Mouse (Mus musculus) limb, embryonic 13.5 days (tissue): ENCODE data around the gene 1600015I10Rik. TPM values are rescaled to one million over a fixed set of nuclear protein-coding genes. Genes with fewer than 3 reads are reported as not detected.
"Not testable (repeated sequence)": the region's sequence is repeated elsewhere in the genome, so short reads cannot be mapped to it uniquely, and the experiment has no call there.

ENCODE experiments used
- ATAC-seq: fragments of 200-750 bp; cut with Nextera tagmentation; 2 replicates; pipeline ENCODE4 v1.8.0; 2017; ENCODE audit warnings: low read depth, moderate number of reproducible peaks, moderate TSS enrichment; ENCODE audit not compliant: low FRiP score
- H3K27ac ChIP-seq: fragments of 300-500 bp; sonication (generic); 2 replicates; pipeline ENCODE4 v1.5.1; 2015; ENCODE audit warnings: inconsistent platforms, mild to moderate bottlenecking, moderate library complexity
- H3K27me3 ChIP-seq: fragments of 300-500 bp; sonication (generic); 2 replicates; pipeline ENCODE4 v1.6.1; 2015; ENCODE audit warnings: mild to moderate bottlenecking, inconsistent platforms
- H3K36me3 ChIP-seq: fragments of 300-500 bp; sonication (generic); 2 replicates; pipeline ENCODE4 v1.6.1; 2015; ENCODE audit warnings: inconsistent platforms, mild to moderate bottlenecking, moderate library complexity
- H3K4me1 ChIP-seq: fragments of 300-500 bp; sonication (generic); 2 replicates; pipeline ENCODE4 v1.6.1; 2015; ENCODE audit warnings: inconsistent platforms
- H3K4me2 ChIP-seq: fragments of 300-500 bp; sonication (generic); replicated peaks from 2 replicates; pipeline ENCODE4 v1.6.1; 2015; ENCODE audit warnings: inconsistent platforms, mild to moderate bottlenecking, moderate library complexity
- H3K4me3 ChIP-seq: fragments of 300-500 bp; sonication (generic); 2 replicates; pipeline ENCODE4 v1.5.1; 2015; ENCODE audit warnings: moderate library complexity, mild to moderate bottlenecking, inconsistent platforms
- H3K9ac ChIP-seq: fragments of 300-500 bp; sonication (generic); 2 replicates; pipeline ENCODE4 v1.6.1; 2015; ENCODE audit warnings: mild to moderate bottlenecking, inconsistent platforms
- H3K9me3 ChIP-seq: fragments of 300-500 bp; sonication (generic); 2 replicates; pipeline ENCODE4 v1.6.1; 2016; ENCODE audit warnings: inconsistent platforms
- WGBS: fragments of 180-500 bp; shearing (Covaris S2); methylation state at CpG from one replicate; pipeline ENCODE4 v1.1.7; 2015; 5-methylcytosine and 5-hydroxymethylcytosine counted together
- polyA plus RNA-seq: library from polyadenylated mRNA; unstranded; fragments of >200 nt; fragmentation: Nextera tagmentation; extraction: Ambion mirVana; gene quantifications from 2 replicates; pipeline ENCODE4 v1.2.1, GENCODE M21; 2015

1600015I10Rik gene
- not detected in 2 replicates for polyA plus RNA-seq

GRCm38 (mm10) chr6:48929595-48929994 is at the start of gene 1600015I10Rik:
Gene 1600015I10Rik, plus strand, starts transcription at chr6:48929895.
- H3K36me3 ChIP-seq, result no peaks in the 10 kb centered on the region
- 87% methylated on average over 5 of the region's 5 CpGs for WGBS
- no peaks in the 10 kb centered on the region for H3K27me3 ChIP-seq
- H3K4me1 ChIP-seq, result no peaks in the 10 kb centered on the region
- ATAC-seq, result no peak
- H3K4me3 ChIP-seq, result no peak within 1 kb of the TSS
- H3K4me2 ChIP-seq, result no peak within 1 kb of the TSS
- no peak within 1 kb of the TSS for H3K27ac ChIP-seq
- no peak within 1 kb of the TSS for H3K9ac ChIP-seq
- H3K9me3 ChIP-seq, result no peaks in the 10 kb centered on the region

GRCm38 (mm10) chr6:48894203-48894602 is 35.5 kb upstream of the 1600015I10Rik start:
- Histone ChIP-seq H3K27me3 (no peaks in the 10 kb centered on the region), H3K4me2 (no peak overlapping the region), H3K9ac (no peak overlapping the region), H3K4me1 (no peaks in the 10 kb centered on the region), H3K36me3 (no peaks in the 10 kb centered on the region), H3K9me3 (peaks cover 4% of the 10 kb centered on the region; the same call in 1 of the 2 replicates), H3K27ac (no peak overlapping the region), H3K4me3 (no peak overlapping the region)
- ATAC-seq, result no peak
- 77% methylated on average over 4 of the region's 4 CpGs for WGBS

GRCm38 (mm10) chr6:48894938-48895818 is 34.5 kb upstream of the 1600015I10Rik start:
- no peak overlapping the region for H3K4me3 ChIP-seq
- no peak for ATAC-seq

GRCm38 (mm10) chr6:48895941-48896340 is 33.8 kb upstream of the 1600015I10Rik start:
- Histone ChIP-seq H3K9me3 (peaks cover 4% of the 10 kb centered on the region; the same call in 1 of the 2 replicates), H3K4me1 (no peaks in the 10 kb centered on the region), H3K4me2 (no peak overlapping the region), H3K36me3 (no peaks in the 10 kb centered on the region), H3K27me3 (no peaks in the 10 kb centered on the region), H3K27ac (no peak overlapping the region), H3K4me3 (no peak overlapping the region), H3K9ac (no peak overlapping the region)
- WGBS, result 89% methylated on average over 5 of the region's 5 CpGs
- ATAC-seq, result no peak

More at GRCm38 (mm10) chr6:48894938-48895818, 34.5 kb upstream of the 1600015I10Rik start:
- Histone ChIP-seq H3K27me3 (no peaks in the 10 kb centered on the region), H3K36me3 (no peaks in the 10 kb centered on the region), H3K4me1 (no peaks in the 10 kb centered on the region), H3K4me2 (no peak overlapping the region), H3K9ac (no peak overlapping the region), H3K27ac (no peak overlapping the region), H3K9me3 (peaks cover 4% of the 10 kb centered on the region; the same call in 1 of the 2 replicates)
- 88% methylated on average over 8 of the region's 8 CpGs for WGBS

GRCm38 (mm10) chr6:48896956-48897355 is 32.7 kb upstream of the 1600015I10Rik start:
- H3K4me3 ChIP-seq, result no peak overlapping the region
- no peak overlapping the region for H3K4me2 ChIP-seq

GRCm38 (mm10) chr6:48901316-48901715 is 28.4 kb upstream of the 1600015I10Rik start:
- not testable (repeated sequence) for H3K27me3 ChIP-seq, H3K36me3 ChIP-seq, ATAC-seq, H3K4me1 ChIP-seq, H3K9me3 ChIP-seq, H3K4me3 ChIP-seq, H3K4me2 ChIP-seq, H3K27ac ChIP-seq, H3K9ac ChIP-seq
- 91% methylated on average over 11 of the region's 11 CpGs for WGBS

More at GRCm38 (mm10) chr6:48896956-48897355, 32.7 kb upstream of the 1600015I10Rik start:
- H3K4me1 ChIP-seq, result no peaks in the 10 kb centered on the region
- no peak for ATAC-seq
- no peak overlapping the region for H3K9ac ChIP-seq
- peaks cover 4% of the 10 kb centered on the region; the same call in 1 of the 2 replicates for H3K9me3 ChIP-seq
- no peaks in the 10 kb centered on the region for H3K36me3 ChIP-seq
- H3K27ac ChIP-seq, result no peak overlapping the region
- H3K27me3 ChIP-seq, result no peaks in the 10 kb centered on the region
- 85% methylated on average over 5 of the region's 5 CpGs for WGBS

GRCm38 (mm10) chr6:48902511-48903406 is 26.9 kb upstream of the 1600015I10Rik start:
- H3K36me3 ChIP-seq, result no peaks in the 10 kb centered on the region
- WGBS, result 82% methylated on average over 17 of the region's 17 CpGs
- no peaks in the 10 kb centered on the region for H3K27me3 ChIP-seq
- no peak overlapping the region for H3K27ac ChIP-seq
- no peak overlapping the region for H3K4me2 ChIP-seq
- ATAC-seq, result no peak
- H3K9me3 ChIP-seq, result no peaks in the 10 kb centered on the region
- H3K9ac ChIP-seq, result no peak overlapping the region
- H3K4me1 ChIP-seq, result 0 out of 2 replicates have a peak, but pooled peaks cover 3% of the 10 kb centered on the region
- no peak overlapping the region for H3K4me3 ChIP-seq

GRCm38 (mm10) chr6:48903437-48903836 is 26.3 kb upstream of the 1600015I10Rik start:
- no peaks in the 10 kb centered on the region for H3K9me3 ChIP-seq
- H3K36me3 ChIP-seq, result no peaks in the 10 kb centered on the region
- 68% methylated on average over 4 of the region's 4 CpGs for WGBS
- no peak overlapping the region for H3K4me2 ChIP-seq
- 0 out of 2 replicates have a peak, but pooled peaks cover 3% of the 10 kb centered on the region for H3K4me1 ChIP-seq
- no peak for ATAC-seq
- H3K27me3 ChIP-seq, result no peaks in the 10 kb centered on the region
- H3K27ac ChIP-seq, result no peak overlapping the region
- no peak overlapping the region for H3K9ac ChIP-seq
- H3K4me3 ChIP-seq, result no peak overlapping the region

GRCm38 (mm10) chr6:48905606-48906005 is 24.1 kb upstream of the 1600015I10Rik start:
- Histone ChIP-seq H3K9ac (no peak overlapping the region), H3K27ac (no peak overlapping the region), H3K4me2 (no peak overlapping the region), H3K4me3 (no peak overlapping the region), H3K4me1 (0 out of 2 replicates have a peak, but pooled peaks cover 3% of the 10 kb centered on the region), H3K9me3 (no peaks in the 10 kb centered on the region), H3K27me3 (no peaks in the 10 kb centered on the region), H3K36me3 (no peaks in the 10 kb centered on the region)
- ATAC-seq, result no peak
- WGBS, result 90% methylated on average over 13 of the region's 13 CpGs

GRCm38 (mm10) chr6:48906371-48906770 is 23.3 kb upstream of the 1600015I10Rik start:
- Histone ChIP-seq H3K4me1 (0 out of 2 replicates have a peak, but pooled peaks cover 3% of the 10 kb centered on the region), H3K27me3 (no peaks in the 10 kb centered on the region), H3K9me3 (no peaks in the 10 kb centered on the region), H3K4me2 (no peak overlapping the region), H3K27ac (no peak overlapping the region), H3K4me3 (no peak overlapping the region), H3K9ac (no peak overlapping the region), H3K36me3 (no peaks in the 10 kb centered on the region)
- ATAC-seq, result no peak
- 92% methylated on average over 14 of the region's 14 CpGs for WGBS

GRCm38 (mm10) chr6:48909229-48909628 is 20.5 kb upstream of the 1600015I10Rik start:
- 75% methylated on average over 1 of the region's 1 CpGs for WGBS
- Histone ChIP-seq H3K9me3 (no peaks in the 10 kb centered on the region), H3K27me3 (no peaks in the 10 kb centered on the region), H3K9ac (no peak overlapping the region), H3K4me2 (no peak overlapping the region), H3K4me3 (no peak overlapping the region), H3K36me3 (no peaks in the 10 kb centered on the region), H3K4me1 (no peaks in the 10 kb centered on the region), H3K27ac (no peak overlapping the region)
- no peak for ATAC-seq

- Histone ChIP-seq H3K27ac (no peak overlapping the region), H3K4me3 (no peak overlapping the region), H3K4me2 (no peak overlapping the region), H3K36me3 (no peaks in the 10 kb centered on the region), H3K9me3 (no peaks in the 10 kb centered on the region), H3K4me1 (no peaks in the 10 kb centered on the region), H3K27me3 (no peaks in the 10 kb centered on the region), H3K9ac (no peak overlapping the region)
- WGBS, result 42% methylated on average over 3 of the region's 3 CpGs
- no peak for ATAC-seq
These were observed 17.7 kb upstream of the 1600015I10Rik start for GRCm38 (mm10) chr6:48912033-48912432.
